Mouse (Mus musculus) monocyte, adult 5-6 weeks (primary cell): ENCODE measurements around the gene Rims1. TPM values are rescaled to one million over a fixed set of nuclear protein-coding genes. Genes with fewer than 3 reads are reported as not detected.

Source experiments
- ATAC-seq: fragments of 153-309, 156-312 bp; replicated peaks from 2 replicates; pipeline ENCODE4 v1.8.0; 2017; ENCODE audit warnings: mild to moderate bottlenecking; ENCODE audit not compliant: low TSS enrichment, insufficient number of reproducible peaks, severe bottlenecking, poor library complexity, low FRiP score
- total RNA-seq: library from RNA; stranded (forward); fragments of 200-1000, 200-491, 200-594 nt; gene quantifications from 3 replicates; pipeline ENCODE4 v1.2.3, GENCODE M21; 2017

Rims1 gene
- total RNA-seq, 1 experiment from 2014 or later = not detected

DNA sequence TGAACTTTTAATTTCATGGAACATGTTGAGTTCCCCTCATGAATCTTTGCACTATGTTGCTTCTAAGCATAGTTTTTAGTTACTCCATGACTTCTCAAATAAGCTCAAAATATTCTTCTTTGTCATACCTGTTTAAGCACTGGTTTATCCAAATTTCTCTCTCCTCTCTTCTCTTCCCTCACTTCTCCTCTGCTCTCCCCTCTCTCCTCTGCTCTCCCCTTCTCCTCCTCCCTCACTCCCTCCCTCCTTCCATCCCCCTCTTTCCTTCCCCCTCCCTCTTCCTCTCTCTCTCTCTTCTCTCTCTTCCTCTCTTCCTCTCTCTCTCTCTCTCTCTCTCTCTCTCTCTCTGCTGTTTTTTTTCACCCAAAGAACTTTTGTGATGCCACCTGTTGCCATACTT, 84.1 kb downstream of the Rims1 start:
- ATAC-seq = no peak

- no peak for ATAC-seq
Measured at GRCm38 (mm10) chr1:22720714-22721113, 85.1 kb downstream of the Rims1 start.

GRCm38 (mm10) chr1:22709461-22709860, 96.3 kb downstream of the Rims1 start:
- ATAC-seq = no peak

GRCm38 (mm10) chr1:22695046-22695445, 110.7 kb downstream of the Rims1 start:
- no peak for ATAC-seq

DNA sequence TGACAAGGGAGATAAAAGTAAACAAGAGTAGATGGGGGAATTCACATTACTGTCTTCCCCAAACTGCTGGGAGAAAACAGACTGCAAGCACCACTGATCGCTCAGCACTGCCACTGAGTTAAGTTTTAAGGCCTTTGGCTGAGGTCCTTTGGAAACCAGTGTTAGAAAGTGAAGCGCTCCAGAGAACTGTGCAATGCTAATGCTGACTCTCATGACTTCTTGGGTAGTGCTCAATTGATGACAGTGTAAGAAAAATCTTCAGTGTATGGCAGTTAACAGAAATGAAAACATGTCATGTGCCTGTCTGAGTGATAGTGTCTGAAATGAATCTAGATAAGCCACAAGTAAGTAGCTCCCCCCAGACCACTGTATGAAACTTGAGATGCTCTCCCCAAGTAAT, 111.3 kb downstream of the Rims1 start:
- ATAC-seq = no peak

- no peak for ATAC-seq
Measured at GRCm38 (mm10) chr1:22683455-22683854, 122.3 kb downstream of the Rims1 start.

DNA sequence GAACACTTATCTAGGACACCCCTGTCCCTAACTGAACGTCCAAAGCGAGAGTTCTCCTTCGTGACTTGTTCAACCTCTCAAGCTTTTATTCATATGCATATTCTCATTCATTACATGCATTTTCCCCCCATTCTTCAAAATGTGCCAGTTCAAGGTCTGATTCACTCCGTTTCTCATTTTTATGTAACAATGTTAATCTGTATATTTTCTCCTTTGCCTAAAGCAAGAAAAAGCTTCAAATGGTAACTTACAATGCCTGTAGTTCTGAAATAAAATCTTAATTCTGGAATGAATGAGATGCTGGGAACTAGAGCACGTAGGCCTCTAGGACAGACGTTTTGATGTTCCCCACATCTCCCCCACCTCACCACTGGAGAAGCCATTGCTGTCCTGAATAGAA, 141.6 kb downstream of the Rims1 start:
- ATAC-seq = no peak

- ATAC-seq = no peak
Measured at GRCm38 (mm10) chr1:22661825-22662224, 144.0 kb downstream of the Rims1 start.

DNA sequence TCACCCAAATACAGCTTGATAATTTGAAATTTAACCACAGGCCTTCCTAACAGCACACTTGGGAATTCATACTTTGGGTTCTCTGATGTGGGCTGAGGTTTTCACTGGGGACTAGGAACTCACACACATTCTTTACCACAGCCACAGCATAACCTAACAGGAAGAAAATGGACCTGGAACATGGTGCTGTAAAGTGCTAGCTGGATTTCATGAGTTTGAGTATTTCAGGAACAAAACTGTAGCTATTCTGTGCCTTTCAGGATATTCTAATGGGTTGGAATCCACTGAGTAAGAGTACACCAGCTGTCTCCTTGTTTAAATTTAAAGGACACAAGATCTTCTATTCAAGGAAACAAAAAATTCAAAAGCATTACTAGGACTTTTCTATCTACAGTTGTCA, 149.8 kb downstream of the Rims1 start:
- no peak for ATAC-seq

DNA sequence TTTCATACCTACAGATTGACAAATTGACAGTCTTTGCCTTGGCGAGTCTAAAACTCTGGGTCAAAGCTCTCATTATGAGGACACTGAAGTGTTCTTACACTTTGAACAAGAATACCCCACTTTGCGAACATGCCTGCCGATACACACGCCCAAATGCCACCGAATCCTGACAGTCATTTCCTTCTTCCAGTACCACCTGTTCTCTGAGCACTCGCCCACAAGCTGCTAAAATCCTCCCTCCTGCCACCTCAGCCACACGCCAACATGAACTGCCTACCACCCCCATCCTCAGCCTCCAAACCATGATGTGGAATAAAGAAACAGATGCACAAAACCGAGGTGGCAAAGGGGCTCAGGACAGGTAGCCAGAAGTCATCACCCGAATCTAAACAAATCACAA, 150.9 kb downstream of the Rims1 start:
- ATAC-seq = no peak

DNA sequence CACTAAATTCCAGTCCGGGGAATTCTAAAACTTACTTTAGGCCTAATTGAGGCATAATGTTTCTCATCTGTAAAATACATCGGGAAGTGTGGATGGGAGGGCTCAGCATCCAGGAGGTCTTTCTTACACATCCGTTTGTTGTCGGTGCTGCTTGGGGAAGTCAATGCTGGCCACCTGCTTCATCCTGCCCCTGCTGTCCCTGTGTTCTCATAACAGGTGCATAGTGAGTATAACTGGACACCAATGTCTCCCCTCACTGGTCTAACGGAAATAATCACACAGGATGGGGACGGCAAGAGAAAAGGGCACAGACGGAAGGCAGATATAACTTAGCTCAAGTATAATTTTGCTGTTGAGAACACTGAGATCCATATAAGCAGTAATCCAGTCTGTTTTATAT, 155.2 kb downstream of the Rims1 start:
- ATAC-seq = no peak

- ATAC-seq = no peak
Measured at GRCm38 (mm10) chr1:22649432-22649831, 156.4 kb downstream of the Rims1 start.

- no peak for ATAC-seq
Measured at GRCm38 (mm10) chr1:22645257-22645656, 160.5 kb downstream of the Rims1 start.

DNA sequence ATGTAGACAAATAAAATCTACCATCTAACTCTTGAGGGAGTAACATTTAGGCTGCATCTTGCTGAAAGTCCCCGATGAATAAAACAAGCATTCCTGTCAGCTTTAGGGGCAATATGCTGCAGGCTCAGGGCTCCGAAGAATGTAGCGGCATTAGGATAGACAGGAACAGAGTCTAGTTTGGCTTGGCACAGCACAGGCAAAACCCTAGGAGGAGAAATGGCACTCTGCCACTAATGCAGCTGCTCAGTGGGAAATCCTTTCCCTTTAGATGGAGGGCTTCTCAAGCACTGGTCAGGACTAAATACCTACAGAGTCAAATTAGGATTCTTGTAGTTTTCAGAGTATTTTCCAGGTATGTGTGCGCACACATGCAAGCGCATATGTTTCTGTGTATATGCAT, 165.2 kb downstream of the Rims1 start:
- ATAC-seq = no peak

GRCm38 (mm10) chr1:22639702-22640101, 166.1 kb downstream of the Rims1 start:
- no peak for ATAC-seq

DNA sequence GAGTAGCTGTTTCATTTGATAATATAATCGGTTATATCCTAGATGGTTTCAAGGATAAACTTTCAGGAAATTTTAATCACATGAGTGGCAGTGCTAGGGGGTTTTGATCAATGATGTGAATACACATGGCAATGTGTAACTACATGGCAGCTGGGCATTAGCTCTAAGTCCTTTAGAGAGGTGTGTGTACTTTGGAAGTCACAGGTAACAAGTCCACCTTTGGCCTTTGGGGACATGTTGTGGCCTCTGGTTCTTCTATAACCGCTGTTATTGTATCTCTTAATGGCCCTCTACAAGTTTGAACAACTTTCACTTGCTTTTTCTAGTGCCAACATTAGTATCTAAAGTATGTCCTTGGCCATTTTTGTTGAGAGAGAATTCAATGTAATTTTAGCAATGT, 171.9 kb downstream of the Rims1 start:
- ATAC-seq = no peak

DNA sequence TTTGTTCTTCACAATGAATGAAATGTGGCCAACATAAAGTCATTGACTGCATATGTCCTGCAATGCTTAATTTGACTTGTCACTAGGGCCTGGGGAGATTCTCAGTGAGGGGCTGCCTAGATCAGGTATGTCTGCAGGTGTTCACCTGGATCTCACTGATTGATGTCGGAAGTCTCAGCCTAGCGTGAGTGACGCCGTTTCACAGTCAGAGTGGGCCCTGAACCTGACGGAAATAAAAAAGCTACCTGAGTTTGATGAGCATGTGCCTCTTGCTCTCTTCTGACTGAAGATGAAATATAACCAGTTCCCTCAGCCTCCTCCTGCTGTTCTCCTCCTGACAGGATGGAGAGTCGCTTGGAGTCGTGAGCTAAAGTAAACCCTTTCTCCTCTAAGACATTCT, 173.2 kb downstream of the Rims1 start:
- ATAC-seq = no peak

DNA sequence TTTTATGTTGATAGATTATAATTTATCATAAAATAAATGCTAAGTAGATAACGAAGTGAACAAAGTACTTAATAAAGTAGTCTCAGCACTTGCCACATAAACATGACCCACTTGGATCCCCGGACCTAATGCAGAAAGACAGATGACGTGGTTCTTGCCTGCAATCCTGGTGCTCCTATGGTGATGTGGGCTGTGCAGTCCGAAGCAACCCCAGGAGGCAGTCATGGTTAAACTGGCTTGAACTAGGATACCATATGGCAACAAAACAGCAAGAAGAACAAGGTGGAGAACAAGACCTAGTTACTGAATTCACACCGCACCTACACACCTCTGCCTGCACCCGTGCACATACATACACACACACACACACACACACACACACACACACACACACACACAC, 173.8 kb downstream of the Rims1 start:
- ATAC-seq = no peak

- no peak for ATAC-seq
Measured at GRCm38 (mm10) chr1:22629011-22629410, 176.8 kb downstream of the Rims1 start.

DNA sequence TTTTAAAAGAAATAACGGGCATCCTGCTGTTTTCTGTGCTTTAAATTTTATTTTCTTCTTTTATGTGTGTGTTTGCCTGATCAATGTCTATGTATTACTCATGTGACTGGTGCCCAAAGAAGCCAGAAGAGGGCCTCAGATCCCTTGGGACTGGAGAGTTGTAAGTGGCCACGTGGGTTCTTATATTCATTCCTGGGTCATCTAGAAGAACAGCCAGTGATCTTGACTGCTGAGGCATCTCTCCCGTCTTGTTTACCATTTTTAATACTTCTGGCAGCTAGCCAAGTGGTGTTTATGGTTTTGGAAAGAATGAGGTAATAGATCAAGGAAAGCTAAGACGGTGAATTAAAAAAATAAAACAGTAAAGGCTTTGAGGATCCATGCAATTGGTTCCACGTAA, 178.8 kb downstream of the Rims1 start:
- no peak for ATAC-seq

GRCm38 (mm10) chr1:22626295-22626694, 179.5 kb downstream of the Rims1 start:
- ATAC-seq = no peak

DNA sequence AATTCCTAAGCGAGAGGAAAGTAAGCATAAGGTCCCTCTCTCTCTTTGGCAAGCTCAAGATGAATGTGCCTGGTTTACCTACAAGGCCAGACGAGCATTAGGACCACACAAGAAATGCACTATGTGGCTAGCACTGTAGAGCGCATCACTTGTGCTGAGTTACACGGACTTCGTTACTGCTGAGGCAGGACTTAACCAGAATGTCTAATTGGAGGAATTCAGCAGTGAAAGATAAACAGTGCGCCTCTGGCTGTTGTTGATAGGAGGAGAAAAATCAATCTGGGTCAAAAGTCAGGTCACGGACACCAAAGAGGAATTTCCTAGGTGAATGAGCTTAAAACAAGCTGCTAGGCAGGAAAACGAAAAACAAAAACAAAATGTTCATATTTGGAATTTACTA, 185.0 kb downstream of the Rims1 start:
- ATAC-seq = no peak
